Mouse (Mus musculus) adrenal gland, postnatal 4 days (tissue): ENCODE measurements around the gene Pdpk1. TPM values are rescaled to one million over a fixed set of nuclear protein-coding genes. Genes with fewer than 3 reads are reported as not detected.

ENCODE experiments used
- DNase-seq, 2 experiments: peaks; one replicate each; pipeline ENCODE4 v3.0.0; 2021 to 2022; ENCODE audit warnings: low spot score in 2 of 2, mixed read lengths in 2 of 2
- total RNA-seq, 2 experiments: library from RNA; stranded (reverse); gene quantifications; 2 replicates each; pipeline ENCODE4 v1.2.3; 2021

Pdpk1 gene
- total RNA-seq, 2 experiments from 2014 or later = 51.0 to 51.8 TPM

DNA sequence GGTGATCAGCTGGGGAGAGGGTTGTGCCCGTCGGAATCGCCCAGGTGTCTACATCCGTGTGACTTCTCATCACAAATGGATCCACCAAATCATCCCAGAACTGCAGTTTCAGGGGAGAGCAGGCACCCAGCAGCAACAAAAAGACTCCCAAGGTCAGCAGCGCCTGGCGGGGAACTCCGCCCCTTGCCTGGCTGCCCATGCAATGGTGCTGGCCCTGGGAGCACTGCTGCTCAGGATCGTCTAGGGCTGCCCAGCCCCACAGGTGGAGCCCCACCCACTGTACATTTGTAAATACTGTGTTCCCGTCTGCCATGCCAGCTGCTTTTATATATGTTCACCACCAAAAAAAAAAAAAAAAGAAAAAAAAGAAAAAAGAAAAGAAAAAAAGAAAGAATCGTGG is 105.1 kb downstream of the Pdpk1 start:
- no peak for DNase-seq

DNA sequence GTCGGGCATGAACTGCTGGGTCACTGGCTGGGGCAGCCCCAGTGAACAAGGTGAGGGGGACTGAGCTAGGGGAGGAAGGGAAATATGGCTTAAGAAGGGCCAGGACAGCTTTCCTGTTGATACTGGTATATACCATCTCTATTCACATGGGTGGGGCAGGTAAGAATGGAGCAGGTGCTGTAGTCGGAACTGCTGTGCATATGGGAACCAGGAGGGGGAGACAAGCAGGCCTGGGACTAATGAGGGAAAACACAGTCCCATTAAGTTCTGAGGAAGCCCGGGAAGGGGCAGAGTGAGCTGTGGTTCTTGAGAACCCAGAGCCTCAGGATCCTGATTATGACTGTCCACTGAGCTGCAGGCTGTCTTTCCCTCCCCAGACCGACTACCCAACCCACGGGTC is 106.2 kb downstream of the Pdpk1 start:
- no peak for DNase-seq

DNA sequence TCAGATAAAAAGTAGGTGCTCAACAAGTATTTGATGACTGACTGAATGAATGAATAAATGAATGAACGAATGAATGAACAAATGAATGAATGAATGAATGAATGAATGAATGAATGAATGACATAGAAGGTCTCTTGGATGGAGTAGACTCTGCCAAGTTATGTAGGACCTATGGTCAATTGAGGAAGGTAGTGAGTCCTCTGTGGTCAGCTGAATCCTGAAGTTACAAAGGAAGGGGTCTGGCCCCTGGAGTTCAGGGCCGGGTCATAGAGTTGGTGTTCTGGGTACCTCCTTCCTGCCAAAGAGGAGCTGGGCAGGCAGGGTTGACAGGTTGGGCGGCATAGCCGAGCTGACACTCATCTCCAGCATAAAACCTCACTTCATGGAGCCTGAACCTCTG is 112.9 kb downstream of the Pdpk1 start, which contains the start of gene Prss27:
Prss27 (plus strand) TSS at position 301 of the 400 bp plus-strand sequence.
- no peak for DNase-seq

DNA sequence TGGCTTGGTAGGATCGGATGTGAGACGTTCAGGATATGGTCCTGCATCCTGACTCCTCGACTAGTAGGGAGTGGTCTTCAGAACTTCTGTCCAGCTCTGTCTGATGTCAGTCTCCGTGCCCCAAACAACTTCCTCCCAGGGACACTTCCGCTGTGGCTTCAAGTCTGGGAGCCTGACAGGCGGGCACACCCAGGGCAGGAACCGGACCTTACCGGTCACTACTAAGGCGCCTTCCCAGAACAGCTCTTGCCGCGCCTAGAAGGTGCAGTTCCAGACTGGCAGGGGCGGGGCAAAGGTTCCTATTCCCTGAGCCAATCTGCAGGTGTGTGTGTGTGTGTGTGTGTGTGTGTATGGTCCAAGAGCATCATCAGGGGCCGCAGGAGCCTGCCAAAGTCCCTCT is 113.4 kb downstream of the Pdpk1 start:
- DNase-seq = no peak

DNA sequence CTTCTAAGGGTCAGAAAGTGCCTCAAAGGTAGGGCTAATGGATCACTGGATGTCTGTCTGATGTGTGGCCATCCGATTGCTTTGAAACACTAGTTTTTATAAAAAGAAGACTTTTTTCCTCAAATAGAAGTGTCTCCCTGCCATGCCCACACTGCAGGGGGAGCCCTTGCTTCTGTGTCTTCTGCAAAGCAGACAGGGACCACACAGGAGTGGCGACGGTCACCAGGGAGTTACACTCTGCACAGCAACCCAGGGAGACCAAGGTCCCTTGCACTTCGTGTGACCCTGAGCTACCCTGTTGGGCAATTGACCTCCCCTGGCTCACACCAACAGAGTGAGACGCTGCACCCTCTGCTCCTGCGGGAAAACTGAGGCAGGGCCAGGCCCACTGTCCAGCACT is 113.8 kb downstream of the Pdpk1 start:
- no peak for DNase-seq

DNA sequence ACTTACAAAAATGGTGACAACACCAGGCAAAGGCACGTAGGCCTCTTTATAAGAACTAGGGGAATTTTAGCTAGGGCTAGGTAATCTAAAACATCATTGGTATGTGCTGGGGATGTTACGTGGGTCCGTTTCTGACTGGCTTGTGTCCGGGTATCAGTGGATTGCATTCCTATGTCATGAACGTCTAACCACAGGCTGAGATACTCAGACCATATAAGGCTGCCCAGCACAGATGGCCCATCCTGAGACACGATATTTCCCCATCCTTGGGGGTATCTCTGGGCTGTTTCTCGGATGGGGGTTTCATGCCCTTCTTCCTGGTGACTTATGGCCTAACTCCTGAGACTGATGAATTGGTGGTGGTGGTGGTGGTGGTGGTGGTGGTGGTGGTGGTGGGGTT is 115.6 kb downstream of the Pdpk1 start:
- no peak for DNase-seq

DNA sequence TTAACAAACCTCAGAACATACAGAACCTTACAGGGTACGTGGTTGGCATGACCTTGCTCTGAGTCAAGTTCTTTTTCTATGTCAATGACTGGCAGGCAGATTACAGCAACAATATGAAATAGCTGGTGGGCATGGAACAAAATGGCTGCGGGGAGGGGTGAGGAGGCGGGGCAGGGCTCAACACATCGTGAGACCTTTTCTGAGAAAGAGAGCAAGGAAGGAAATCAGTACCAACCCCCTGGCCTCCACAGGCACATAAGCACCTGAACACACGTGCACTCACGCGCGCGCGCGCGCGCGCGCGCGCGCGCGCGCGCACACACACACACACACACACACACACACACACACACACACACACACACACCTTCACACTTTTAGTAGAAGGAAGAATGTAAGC is 120.2 kb downstream of the Pdpk1 start:
- no peak for DNase-seq

DNA sequence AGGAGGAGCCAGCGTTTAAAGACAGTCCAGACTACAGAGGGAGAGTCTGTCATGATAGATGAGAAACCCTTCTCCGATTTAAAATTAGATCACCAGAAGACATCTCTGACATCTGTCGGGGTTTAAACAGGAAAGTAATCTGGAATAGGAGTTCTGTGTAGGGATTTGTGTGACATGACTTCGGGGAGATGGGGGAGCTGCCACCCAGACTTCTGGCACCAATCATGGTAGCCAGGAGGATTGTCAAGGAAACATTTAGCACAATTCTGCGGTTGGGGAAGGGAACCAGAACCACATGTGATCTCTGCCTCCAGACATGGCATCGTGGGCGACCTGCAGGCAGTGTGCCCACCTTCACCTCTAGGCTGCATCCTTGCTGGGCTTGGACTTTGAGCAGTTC is 121.2 kb downstream of the Pdpk1 start:
- DNase-seq = no peak

Other genes starting within 250 kb of the Pdpk1 start
- not detected for gene Dcpp3, start 233.5 kb downstream of the Pdpk1 start, total RNA-seq
- not detected for gene Sbp, start 209.3 kb downstream of the Pdpk1 start, total RNA-seq
- not detected for gene Sbpl, start 195.7 kb downstream of the Pdpk1 start, total RNA-seq
- not detected for gene Prss30, start 170.4 kb downstream of the Pdpk1 start, total RNA-seq
- gene Prss22, start 152.8 kb downstream of the Pdpk1 start, total RNA-seq = not detected
- gene Prss27, start 112.8 kb downstream of the Pdpk1 start, total RNA-seq = not detected
- gene Kctd5, start 77.4 kb downstream of the Pdpk1 start, total RNA-seq = 10 to 100 TPM; 34.4 to 34.5 TPM
- gene Amdhd2, start 12.8 kb upstream of the Pdpk1 start, total RNA-seq = 10 to 100 TPM; 44.9 to 46.8 TPM
- 100 to 1,000 TPM; 344 to 347 TPM for gene Atp6v0c, start 18.8 kb upstream of the Pdpk1 start, total RNA-seq
- gene Tbc1d24, start 54.6 kb upstream of the Pdpk1 start, total RNA-seq = 10 to 100 TPM; 13.7 to 15.9 TPM
- 1 to 10 TPM; 7.6 to 8.2 TPM for gene Ntn3, start 58.6 kb upstream of the Pdpk1 start, total RNA-seq
- 10 to 100 TPM; 13.8 to 17.6 TPM for gene Tedc2, start 69.9 kb upstream of the Pdpk1 start, total RNA-seq
- 10 to 100 TPM; 23.3 to 25.5 TPM for gene Ccnf, start 100.6 kb upstream of the Pdpk1 start, total RNA-seq
- gene Abca17, start 200.1 kb upstream of the Pdpk1 start, total RNA-seq = under 1 TPM in 1 of 2 experiments, not detected in 1; 0.11 TPM
- 10 to 100 TPM; 27.2 to 38.5 TPM for gene Abca3, start 201.0 kb upstream of the Pdpk1 start, total RNA-seq